Mouse (Mus musculus) erythroblast, embryonic 14.5 days (primary cell): ENCODE measurements around the gene Ppm1f. TPM values are rescaled to one million over a fixed set of nuclear protein-coding genes. Genes with fewer than 3 reads are reported as not detected.
"Not testable (repeated sequence)": the region's sequence is repeated elsewhere in the genome, so short reads cannot be mapped to it uniquely, and the experiment has no call there.

Experiments used
- H3K27me3 ChIP-seq: 2 replicates; pipeline ENCODE4 v1.6.1; 2012; ENCODE audit warnings: inconsistent platforms; ENCODE audit not compliant: control insufficient read depth
- H3K36me3 ChIP-seq: 2 replicates; pipeline ENCODE4 v1.6.1; 2012; ENCODE audit warnings: mild to moderate bottlenecking, inconsistent platforms; ENCODE audit not compliant: control insufficient read depth
- H3K4me1 ChIP-seq: 2 replicates; pipeline ENCODE4 v1.6.1; 2012; ENCODE audit warnings: inconsistent platforms; ENCODE audit not compliant: control insufficient read depth
- H3K4me3 ChIP-seq: replicated peaks from 2 replicates; pipeline ENCODE3; 2012; ENCODE audit warnings: moderate library complexity, mild to moderate bottlenecking, inconsistent platforms
- H3K9me3 ChIP-seq: 2 replicates; pipeline ENCODE4 v1.6.1; 2012; ENCODE audit warnings: low read length, inconsistent platforms, mixed read lengths; ENCODE audit not compliant: control insufficient read depth
- GATA1 ChIP-seq: IDR thresholded peaks from 2 replicates; pipeline ENCODE4 v1.6.1; 2012; ENCODE audit warnings: low read length, inconsistent platforms, mixed read lengths
- TAL1 ChIP-seq: IDR thresholded peaks from 3 replicates; pipeline ENCODE4 v1.6.1; 2012; ENCODE audit warnings: low read length, inconsistent platforms, mixed read lengths
- polyA plus RNA-seq: library from polyadenylated mRNA; stranded (reverse); fragments of >175 nt; gene quantifications from 2 replicates; pipeline ENCODE4 v1.2.3, GENCODE M21; 2012

The Ppm1f gene
- polyA plus RNA-seq, 1 experiment, result 0.06 TPM

- TF ChIP-seq TAL1 (no peak), GATA1 (no peak)
- H3K4me3 ChIP-seq, result no peak overlapping the region
- H3K9me3 ChIP-seq, result no peaks in the 10 kb centered on the region
- no peaks in the 10 kb centered on the region for H3K27me3 ChIP-seq
- peaks cover 5% of the 10 kb centered on the region for H3K4me1 ChIP-seq
- peaks cover 23% of the 10 kb centered on the region for H3K36me3 ChIP-seq
These were observed 6.1 kb downstream of the Ppm1f start for GRCm38 (mm10) chr16:16902329-16902728.

- Histone ChIP-seq H3K36me3 (peaks cover 26% of the 10 kb centered on the region), H3K4me3 (no peak overlapping the region), H3K4me1 (no peaks in the 10 kb centered on the region; the same call in 1 of the 2 replicates), H3K9me3 (no peaks in the 10 kb centered on the region), H3K27me3 (no peaks in the 10 kb centered on the region)
- TF ChIP-seq GATA1 (no peak), TAL1 (no peak)
These were observed 6.9 kb downstream of the Ppm1f start for GRCm38 (mm10) chr16:16903188-16903587.

GRCm38 (mm10) chr16:16907799-16908198 is 11.5 kb downstream of the Ppm1f start:
- Histone ChIP-seq H3K9me3 (no peaks in the 10 kb centered on the region), H3K4me3 (no peak overlapping the region), H3K36me3 (peaks cover 44% of the 10 kb centered on the region), H3K27me3 (no peaks in the 10 kb centered on the region), H3K4me1 (no peaks in the 10 kb centered on the region; the same call in 1 of the 2 replicates)
- TF ChIP-seq GATA1 (no peak), TAL1 (no peak)

- no peak for TF ChIP-seq TAL1
- no peak for TF ChIP-seq GATA1
- no peaks in the 10 kb centered on the region for H3K27me3 ChIP-seq
- H3K36me3 ChIP-seq, result peaks cover 42% of the 10 kb centered on the region
- no peak overlapping the region for H3K4me3 ChIP-seq
- no peaks in the 10 kb centered on the region for H3K9me3 ChIP-seq
- no peaks in the 10 kb centered on the region for H3K4me1 ChIP-seq
These were observed 15.7 kb downstream of the Ppm1f start for GRCm38 (mm10) chr16:16911641-16912597.

GRCm38 (mm10) chr16:16913440-16913839 is 17.2 kb downstream of the Ppm1f start:
- no peaks in the 10 kb centered on the region for H3K4me1 ChIP-seq
- H3K9me3 ChIP-seq, result no peaks in the 10 kb centered on the region
- no peak overlapping the region for H3K4me3 ChIP-seq
- TF ChIP-seq GATA1 (no peak), TAL1 (no peak)
- H3K36me3 ChIP-seq, result peaks cover 50% of the 10 kb centered on the region
- no peaks in the 10 kb centered on the region for H3K27me3 ChIP-seq

GRCm38 (mm10) chr16:16918441-16919117 is 22.3 kb downstream of the Ppm1f start:
- Histone ChIP-seq H3K27me3 (no peaks in the 10 kb centered on the region), H3K9me3 (no peaks in the 10 kb centered on the region), H3K4me1 (no peaks in the 10 kb centered on the region), H3K36me3 (peaks cover 51% of the 10 kb centered on the region), H3K4me3 (no peak overlapping the region)
- no peak for TF ChIP-seq GATA1
- no peak for TF ChIP-seq TAL1

- Histone ChIP-seq H3K4me3 (no peak overlapping the region), H3K36me3 (peaks cover 42% of the 10 kb centered on the region)
These were observed 24.8 kb downstream of the Ppm1f start for GRCm38 (mm10) chr16:16921021-16921435.

GRCm38 (mm10) chr16:16924481-16924880 is 28.2 kb downstream of the Ppm1f start:
- Histone ChIP-seq H3K4me3 (no peak overlapping the region), H3K9me3 (no peaks in the 10 kb centered on the region), H3K27me3 (no peaks in the 10 kb centered on the region), H3K4me1 (no peaks in the 10 kb centered on the region), H3K36me3 (peaks cover 21% of the 10 kb centered on the region)
- TF ChIP-seq TAL1 (no peak), GATA1 (no peak)

More at GRCm38 (mm10) chr16:16921021-16921435, 24.8 kb downstream of the Ppm1f start:
- Histone ChIP-seq H3K9me3 (no peaks in the 10 kb centered on the region), H3K27me3 (no peaks in the 10 kb centered on the region), H3K4me1 (no peaks in the 10 kb centered on the region)
- TF ChIP-seq GATA1 (no peak), TAL1 (no peak)

- Histone ChIP-seq H3K27me3 (no peaks in the 10 kb centered on the region), H3K9me3 (no peaks in the 10 kb centered on the region), H3K4me3 (no peak overlapping the region), H3K4me1 (no peaks in the 10 kb centered on the region), H3K36me3 (peaks cover 11% of the 10 kb centered on the region)
- no peak for TF ChIP-seq GATA1
- TF ChIP-seq TAL1, result no peak
These were observed 30.3 kb downstream of the Ppm1f start for GRCm38 (mm10) chr16:16926536-16926935.

GRCm38 (mm10) chr16:16928908-16929307 is 32.6 kb downstream of the Ppm1f start:
- H3K27me3 ChIP-seq, H3K4me1 ChIP-seq, H3K9me3 ChIP-seq, H3K36me3 ChIP-seq, H3K4me3 ChIP-seq: not testable (repeated sequence)
